Mouse (Mus musculus): ENCODE data around the gene Dcps. TPM values are rescaled to one million over a fixed set of nuclear protein-coding genes. Genes with fewer than 3 reads are reported as not detected.

Gene Dcps
- polyA plus RNA-seq, 1 experiment from 2014 or later, result 23.7 TPM

DNA sequence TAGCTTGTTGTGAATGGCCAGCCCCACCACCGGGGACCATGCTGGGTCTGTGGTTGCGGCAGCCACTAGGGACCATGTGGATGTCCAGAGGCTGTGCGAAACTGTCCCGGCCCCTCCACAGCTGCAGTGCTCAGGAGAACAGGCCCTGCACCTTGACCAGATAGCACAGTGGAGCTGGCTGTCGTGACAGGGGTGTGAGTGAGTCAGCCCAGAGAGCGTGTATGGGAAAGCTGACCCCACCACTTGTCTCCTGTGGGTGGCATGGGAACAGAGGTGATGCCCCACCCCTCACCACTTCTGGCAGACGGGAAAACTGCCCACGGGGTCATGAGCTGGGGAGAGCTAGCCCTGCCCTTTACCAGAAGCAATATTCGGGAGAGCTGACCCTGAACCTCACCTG is 30.7 kb downstream of the Dcps start:
- Histone ChIP-seq H3K4me3 (ENCODE audit: low read depth, low read length) (no peak overlapping the region), H3K4me1 (ENCODE audit: insufficient read depth) (peaks cover 2% of the 10 kb centered on the region; the same call in 1 of the 2 replicates), H3K36me3 (replicated peaks; ENCODE audit: insufficient read depth, low read length) (peaks cover 5% of the 10 kb centered on the region; the same call in 1 of the 2 replicates), H3K27ac (ENCODE audit: low read depth) (no peak overlapping the region), H3K4me2 (ENCODE audit: low read depth, low read length) (no peak overlapping the region), H3K9ac (replicated peaks) (no peak overlapping the region), H3K9me3 (ENCODE audit: low read length) (no peaks in the 10 kb centered on the region), H3K27me3 (ENCODE audit: insufficient read depth, low read length) (no peaks in the 10 kb centered on the region)
- ATAC-seq, result no peak
- no peak for TF ChIP-seq CTCF (IDR thresholded peaks at IDR 0.05; ENCODE audit: low read depth)
- TF ChIP-seq EP300 (IDR thresholded peaks at IDR 0.05; ENCODE audit: low read depth), result no peak
- 83% methylated on average over 9 of the region's 9 CpGs for WGBS (ENCODE audit: insufficient replicate concordance)
- no peak for DNase-seq

DNA sequence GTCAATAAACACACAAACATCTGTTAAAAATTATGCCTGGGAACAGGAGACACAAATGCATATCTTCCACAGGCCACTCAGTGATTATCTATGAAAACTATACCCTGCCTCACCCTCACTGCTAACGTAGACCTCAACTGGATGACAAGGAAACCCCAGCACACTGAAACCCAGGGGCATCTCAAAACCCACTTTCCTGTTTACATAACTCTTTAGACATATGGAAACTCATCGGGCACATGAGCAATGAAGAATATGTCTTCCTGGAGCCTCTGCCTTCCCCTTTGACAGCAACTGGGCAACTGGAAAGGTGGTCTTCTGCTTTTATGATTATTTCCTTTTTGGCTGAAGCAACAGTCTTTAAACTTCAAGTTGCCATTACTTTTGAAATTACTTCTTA is 33.6 kb downstream of the Dcps start:
- Histone ChIP-seq H3K4me2 (ENCODE audit: low read depth, low read length) (no peak overlapping the region), H3K4me3 (ENCODE audit: low read depth, low read length) (no peak overlapping the region), H3K36me3 (replicated peaks; ENCODE audit: insufficient read depth, low read length) (peaks cover 5% of the 10 kb centered on the region; the same call in 1 of the 2 replicates), H3K27ac (ENCODE audit: low read depth) (no peak overlapping the region), H3K9ac (replicated peaks) (no peak overlapping the region), H3K4me1 (ENCODE audit: insufficient read depth) (peaks cover 10% of the 10 kb centered on the region), H3K27me3 (ENCODE audit: insufficient read depth, low read length) (no peaks in the 10 kb centered on the region), H3K9me3 (ENCODE audit: low read length) (no peaks in the 10 kb centered on the region)
- 48% methylated on average over 2 of the region's 2 CpGs for WGBS (ENCODE audit: insufficient replicate concordance)
- ATAC-seq, result no peak
- no peak for DNase-seq
- TF ChIP-seq CTCF (IDR thresholded peaks at IDR 0.05; ENCODE audit: low read depth) (no peak), EP300 (IDR thresholded peaks at IDR 0.05; ENCODE audit: low read depth) (no peak)

DNA sequence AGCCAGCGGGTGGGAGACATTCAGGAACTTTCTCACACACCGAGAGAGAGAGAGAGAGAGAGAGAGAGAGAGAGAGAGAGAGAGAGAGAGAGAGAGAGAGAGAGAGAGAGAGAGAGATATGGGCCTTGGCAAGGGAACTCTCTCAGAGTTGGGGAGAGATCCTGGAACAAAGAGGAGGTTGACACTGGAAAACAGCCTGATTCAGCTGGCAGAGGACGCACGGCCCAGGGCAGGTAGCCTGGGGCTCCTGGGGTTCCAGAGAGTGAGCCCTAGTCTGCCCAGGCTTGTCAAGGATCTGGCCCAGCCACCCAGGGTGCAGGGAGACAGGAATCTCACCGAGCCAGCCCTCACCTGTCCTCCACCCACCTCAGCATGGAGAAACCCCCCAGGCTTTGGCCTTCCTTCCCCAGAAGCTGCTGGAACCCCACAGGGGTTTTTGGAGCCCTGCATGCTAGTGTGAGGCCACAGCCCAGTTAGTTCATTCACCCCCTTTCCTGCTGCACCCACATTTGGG is 36.6 kb downstream of the Dcps start:
- H3K9me3 ChIP-seq (ENCODE audit: low read length), result no peaks in the 10 kb centered on the region
- no peak overlapping the region for H3K9ac ChIP-seq (replicated peaks)
- ATAC-seq, result no peak
- peaks cover 22% of the 10 kb centered on the region for H3K4me1 ChIP-seq (ENCODE audit: insufficient read depth)
- 70% methylated on average over 5 of the region's 5 CpGs for WGBS (ENCODE audit: insufficient replicate concordance)
- no peaks in the 10 kb centered on the region for H3K27me3 ChIP-seq (ENCODE audit: insufficient read depth, low read length)
- H3K4me3 ChIP-seq (ENCODE audit: low read depth, low read length), result no peak overlapping the region
- DNase-seq, result no peak
- H3K4me2 ChIP-seq (ENCODE audit: low read depth, low read length), result no peak overlapping the region
- no peak for TF ChIP-seq CTCF (IDR thresholded peaks at IDR 0.05; ENCODE audit: low read depth)
- TF ChIP-seq EP300 (IDR thresholded peaks at IDR 0.05; ENCODE audit: low read depth), result no peak
- peaks cover 5% of the 10 kb centered on the region; the same call in 1 of the 2 replicates for H3K36me3 ChIP-seq (replicated peaks; ENCODE audit: insufficient read depth, low read length)
- peak overlapping the region; percentile 73; the same call in 1 of the 2 replicates for H3K27ac ChIP-seq (ENCODE audit: low read depth)

DNA sequence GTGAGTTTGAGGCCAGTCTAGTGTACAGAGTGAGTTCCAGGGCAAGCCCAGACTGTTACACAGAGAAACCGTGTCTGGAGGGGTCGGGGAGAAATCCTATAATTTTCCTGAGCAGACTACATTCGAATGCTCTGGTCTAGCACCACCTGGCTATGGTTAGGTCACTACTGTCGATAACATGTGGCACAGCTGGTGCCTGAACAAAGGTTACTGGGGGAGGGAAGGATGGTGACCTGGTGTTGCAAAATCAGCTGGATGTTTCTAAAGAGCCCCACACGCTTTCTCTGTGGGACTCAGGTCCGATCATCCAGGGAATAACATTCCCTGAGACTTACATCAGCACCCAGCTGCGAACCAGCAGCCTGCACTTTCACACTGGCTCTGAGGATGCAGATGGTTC is 37.8 kb downstream of the Dcps start:
- 60% methylated on average over 7 of the region's 7 CpGs for WGBS (ENCODE audit: insufficient replicate concordance)

DNA sequence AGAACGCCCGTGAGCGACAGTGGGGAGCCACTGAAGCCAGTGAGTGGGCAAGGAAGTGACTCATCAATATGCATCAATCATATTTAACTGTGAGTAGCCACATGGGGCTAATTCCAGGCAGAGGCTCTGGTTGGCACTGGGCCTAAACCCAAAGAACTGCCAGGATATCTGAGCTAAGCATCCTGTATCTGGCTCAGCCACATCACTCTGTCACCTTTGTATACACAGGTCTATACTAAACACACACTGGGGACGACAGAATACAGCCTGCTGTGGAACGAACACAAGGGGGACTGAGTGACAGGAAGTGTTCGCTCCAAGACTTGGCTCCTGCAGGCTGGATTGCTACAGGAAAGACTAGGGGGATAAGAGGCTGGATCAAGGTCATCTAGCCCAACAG is 40.3 kb downstream of the Dcps start:
- no peak overlapping the region for H3K4me2 ChIP-seq (ENCODE audit: low read depth, low read length)
- H3K36me3 ChIP-seq (replicated peaks; ENCODE audit: insufficient read depth, low read length), result no peaks in the 10 kb centered on the region
- 54% methylated on average over 6 of the region's 6 CpGs for WGBS (ENCODE audit: insufficient replicate concordance)
- no peak overlapping the region for H3K9ac ChIP-seq (replicated peaks)
- H3K4me1 ChIP-seq (ENCODE audit: insufficient read depth), result peaks cover 20% of the 10 kb centered on the region
- peak; percentile 18; the same call in 1 of the 2 replicates for ATAC-seq
- no peaks in the 10 kb centered on the region for H3K9me3 ChIP-seq (ENCODE audit: low read length)
- no peak overlapping the region for H3K4me3 ChIP-seq (ENCODE audit: low read depth, low read length)
- DNase-seq, result no peak
- H3K27me3 ChIP-seq (ENCODE audit: insufficient read depth, low read length), result no peaks in the 10 kb centered on the region
- no peak for TF ChIP-seq CTCF (IDR thresholded peaks at IDR 0.05; ENCODE audit: low read depth)
- TF ChIP-seq EP300 (IDR thresholded peaks at IDR 0.05; ENCODE audit: low read depth), result no peak
- H3K27ac ChIP-seq (ENCODE audit: low read depth), result peak overlapping the region; percentile 72

More for the DNA sequence above, 37.8 kb downstream of the Dcps start:
- peak; percentile 67 for DNase-seq
- no peak overlapping the region for H3K4me2 ChIP-seq (ENCODE audit: low read depth, low read length)
- H3K4me1 ChIP-seq (ENCODE audit: insufficient read depth), result peaks cover 22% of the 10 kb centered on the region
- no peaks in the 10 kb centered on the region for H3K36me3 ChIP-seq (replicated peaks; ENCODE audit: insufficient read depth, low read length)
- TF ChIP-seq CTCF (IDR thresholded peaks at IDR 0.05; ENCODE audit: low read depth) (peak; percentile 41), EP300 (IDR thresholded peaks at IDR 0.05; ENCODE audit: low read depth) (peak; percentile 71)
- ATAC-seq, result peak; percentile 98
- H3K9ac ChIP-seq (replicated peaks), result no peak overlapping the region
- no peak overlapping the region for H3K4me3 ChIP-seq (ENCODE audit: low read depth, low read length)
- H3K27ac ChIP-seq (ENCODE audit: low read depth), result peak overlapping the region; percentile 73
- no peaks in the 10 kb centered on the region for H3K27me3 ChIP-seq (ENCODE audit: insufficient read depth, low read length)
- no peaks in the 10 kb centered on the region for H3K9me3 ChIP-seq (ENCODE audit: low read length)

DNA sequence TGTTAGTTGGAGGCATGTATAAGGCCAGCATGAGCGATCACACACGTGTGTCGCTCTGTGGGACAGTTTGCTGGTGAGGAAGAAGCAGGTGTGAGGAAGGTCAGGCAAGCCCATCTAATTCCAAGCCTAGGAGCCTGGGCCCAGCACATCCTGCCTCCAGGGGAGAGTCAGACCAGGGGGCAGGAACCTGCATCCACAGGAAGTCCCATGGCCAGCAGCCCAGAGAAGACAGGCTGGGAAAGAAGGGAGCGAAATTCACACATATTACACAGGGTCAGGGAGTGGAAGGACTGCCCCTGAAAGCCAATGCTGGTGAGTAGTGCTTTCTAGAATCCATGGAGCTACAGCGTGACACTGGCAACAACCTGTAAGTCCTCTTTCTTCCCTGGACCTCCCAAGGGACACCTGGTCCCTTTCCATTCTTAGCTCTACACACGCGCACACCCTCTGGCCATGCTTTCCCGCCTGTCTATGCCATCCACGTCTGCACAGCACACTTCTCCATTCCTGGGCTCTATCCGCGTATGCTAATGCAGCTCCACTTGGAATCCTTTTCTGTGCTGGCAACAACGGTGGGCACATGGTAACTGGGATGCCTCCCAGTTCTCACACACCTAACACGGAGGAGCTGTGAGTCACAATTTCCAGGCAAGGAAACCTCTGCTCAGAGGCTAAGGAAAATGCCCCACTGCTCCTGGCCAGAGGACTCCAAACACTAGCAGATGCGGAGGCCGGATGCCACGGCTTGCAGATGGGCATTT is 44.0 kb downstream of the Dcps start:
- WGBS (ENCODE audit: insufficient replicate concordance), result 88% methylated on average over 16 of the region's 16 CpGs
- peaks cover 29% of the 10 kb centered on the region for H3K4me1 ChIP-seq (ENCODE audit: insufficient read depth)
- H3K9me3 ChIP-seq (ENCODE audit: low read length), result no peaks in the 10 kb centered on the region
- no peak overlapping the region for H3K4me3 ChIP-seq (ENCODE audit: low read depth, low read length)
- H3K4me2 ChIP-seq (ENCODE audit: low read depth, low read length), result no peak overlapping the region
- H3K27ac ChIP-seq (ENCODE audit: low read depth), result no peak overlapping the region
- H3K36me3 ChIP-seq (replicated peaks; ENCODE audit: insufficient read depth, low read length), result peaks cover 11% of the 10 kb centered on the region
- ATAC-seq, result no peak
- TF ChIP-seq CTCF (IDR thresholded peaks at IDR 0.05; ENCODE audit: low read depth), result no peak
- TF ChIP-seq EP300 (IDR thresholded peaks at IDR 0.05; ENCODE audit: low read depth), result no peak
- DNase-seq, result peak; percentile 13
- no peak overlapping the region for H3K9ac ChIP-seq (replicated peaks)
- H3K27me3 ChIP-seq (ENCODE audit: insufficient read depth, low read length), result no peaks in the 10 kb centered on the region
